Mouse (Mus musculus) lung, postnatal 4 days (tissue): ENCODE data around the gene Nfe2l1.
"Not testable (repeated sequence)": the region's sequence is repeated elsewhere in the genome, so short reads cannot be mapped to it uniquely, and the experiment has no call there.

Source experiments
- DNase-seq, 2 experiments: peaks; one replicate each; pipeline ENCODE4 v3.0.0; 2021

Gene Nfe2l1

DNA sequence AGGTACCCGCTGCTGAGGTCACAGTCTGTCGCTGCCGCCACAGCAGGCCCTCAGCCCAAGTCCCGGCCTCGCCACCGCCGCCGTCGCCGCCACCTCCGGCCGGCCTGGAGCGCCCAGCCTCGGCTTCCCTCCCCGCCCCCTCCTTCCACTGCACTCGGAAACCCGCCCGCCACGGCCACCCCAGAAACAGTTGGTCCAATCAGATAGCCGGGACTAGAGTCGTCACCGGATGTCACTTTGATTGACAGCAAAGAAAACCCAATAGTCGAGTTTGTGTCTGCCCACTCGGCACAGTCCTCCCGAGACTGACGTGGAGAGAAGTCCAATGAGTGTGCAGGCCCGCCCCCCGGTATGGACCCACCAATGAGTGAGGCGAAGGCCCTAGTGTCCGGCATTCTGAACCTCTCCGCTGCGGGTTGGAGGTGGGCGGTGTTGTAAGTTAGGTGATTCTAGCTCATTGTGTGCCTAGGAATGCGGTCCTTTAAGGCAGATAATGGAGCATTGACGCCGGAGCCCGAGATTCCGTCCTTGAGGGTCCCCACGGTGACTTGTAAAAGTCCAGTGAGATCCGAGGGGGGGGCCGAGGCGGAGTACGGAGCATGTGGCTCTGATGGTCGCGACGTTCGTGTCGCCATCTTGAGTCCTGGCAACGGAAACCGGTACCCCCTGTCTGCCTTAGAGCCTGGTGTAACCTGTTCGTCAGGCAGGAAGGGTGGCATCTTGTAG is at the start of gene Nfe2l1:
Nfe2l1 (minus strand) TSS at position 156 of the 726 bp plus-strand sequence.
- DNase-seq, result peak; percentile 98 to 99

DNA sequence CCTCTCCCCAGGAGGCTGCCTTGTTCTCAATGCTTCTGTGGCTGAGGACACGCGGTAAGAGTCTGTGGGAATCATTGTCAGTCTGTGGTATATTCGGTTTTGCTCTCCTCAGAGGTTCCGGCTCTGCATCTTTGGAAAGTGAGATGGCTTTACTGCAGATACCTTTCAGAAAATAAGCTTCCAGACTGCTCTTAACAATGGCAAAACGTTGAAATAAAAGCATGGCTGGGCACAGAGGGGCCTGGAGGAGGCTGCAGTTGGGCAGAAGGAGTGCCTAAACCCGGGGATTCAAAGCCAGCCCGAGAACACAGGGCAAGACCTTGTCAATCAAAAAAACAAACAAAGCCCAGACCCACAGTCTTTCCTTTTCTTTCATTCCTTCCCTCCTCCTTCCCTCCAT is 49.6 kb upstream of the Nfe2l1 start:
- no peak for DNase-seq

DNA sequence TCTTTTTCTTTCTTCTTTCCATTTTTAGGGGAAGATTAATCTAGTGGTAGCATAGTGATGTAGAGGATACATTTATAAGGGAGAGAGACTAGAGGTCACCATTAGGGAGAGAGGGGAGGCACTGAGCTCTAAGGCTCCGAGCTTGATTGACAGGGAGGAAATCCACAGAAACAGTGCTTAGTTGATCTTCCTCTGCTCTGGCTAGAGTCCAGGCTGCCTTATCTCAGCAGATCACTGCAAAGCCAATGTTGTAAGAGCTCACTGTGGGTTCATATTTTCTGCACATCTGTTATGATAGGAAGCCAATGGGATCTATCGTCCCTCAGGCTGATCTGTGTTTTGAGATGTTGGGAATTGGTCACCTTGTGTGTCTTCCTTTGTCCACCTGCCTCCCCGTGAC is 48.9 kb upstream of the Nfe2l1 start:
- DNase-seq, result no peak

DNA sequence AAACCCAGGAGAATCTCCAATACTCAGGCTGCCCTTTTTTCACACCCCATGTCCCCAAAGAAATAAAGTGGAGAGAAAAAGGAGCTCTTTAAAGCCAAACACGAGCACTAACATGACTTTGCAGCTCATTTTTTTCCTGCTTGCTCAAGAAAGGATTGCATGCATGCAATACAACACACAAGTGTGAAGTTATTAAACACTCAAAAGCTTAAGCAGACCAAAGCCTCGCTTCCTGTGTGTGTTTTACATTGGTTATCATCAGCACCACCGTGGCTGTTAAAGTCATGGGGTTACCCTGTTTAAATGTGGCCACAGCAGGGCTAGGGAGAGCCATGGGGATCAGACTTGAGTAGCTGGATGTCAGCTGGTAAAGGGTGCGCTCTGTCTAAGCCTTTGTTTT is 47.3 kb upstream of the Nfe2l1 start:
- no peak for DNase-seq

DNA sequence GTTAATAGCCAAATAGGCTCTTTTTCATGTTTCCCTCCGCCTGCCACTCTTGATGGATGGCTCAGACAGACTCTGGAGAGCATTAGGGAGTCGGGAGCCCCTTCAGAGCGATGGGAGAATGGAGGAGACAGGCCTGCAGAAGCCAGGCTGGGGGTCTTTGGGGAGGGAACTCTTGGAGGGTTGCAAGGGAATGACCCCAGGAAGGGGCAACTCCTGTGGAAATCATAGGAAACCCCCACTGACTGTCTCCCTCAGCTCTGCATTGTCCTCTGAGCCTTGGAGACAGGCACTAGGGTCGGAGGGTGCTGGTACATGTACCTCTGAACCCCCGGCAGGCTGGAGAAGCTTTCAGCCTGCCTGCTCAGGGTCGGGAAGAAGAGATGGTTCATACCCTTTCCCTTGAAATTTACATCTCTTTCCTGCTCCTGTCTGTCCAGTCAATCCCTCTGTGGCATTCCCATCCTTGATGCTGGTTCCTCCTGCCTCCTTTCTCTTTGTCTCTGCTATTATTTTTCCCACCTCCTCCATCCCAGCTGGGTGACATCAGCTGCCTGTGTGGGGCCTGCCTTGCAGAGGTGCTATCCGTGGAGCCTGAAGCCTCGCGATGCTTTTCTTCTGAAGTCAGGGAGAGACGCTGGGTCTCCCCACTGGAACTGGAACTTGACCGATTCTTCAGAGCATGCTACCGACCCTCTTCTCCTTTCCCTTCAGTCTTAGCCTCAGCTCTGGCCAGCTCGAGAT is 46.7 kb upstream of the Nfe2l1 start:
- DNase-seq, result no peak

DNA sequence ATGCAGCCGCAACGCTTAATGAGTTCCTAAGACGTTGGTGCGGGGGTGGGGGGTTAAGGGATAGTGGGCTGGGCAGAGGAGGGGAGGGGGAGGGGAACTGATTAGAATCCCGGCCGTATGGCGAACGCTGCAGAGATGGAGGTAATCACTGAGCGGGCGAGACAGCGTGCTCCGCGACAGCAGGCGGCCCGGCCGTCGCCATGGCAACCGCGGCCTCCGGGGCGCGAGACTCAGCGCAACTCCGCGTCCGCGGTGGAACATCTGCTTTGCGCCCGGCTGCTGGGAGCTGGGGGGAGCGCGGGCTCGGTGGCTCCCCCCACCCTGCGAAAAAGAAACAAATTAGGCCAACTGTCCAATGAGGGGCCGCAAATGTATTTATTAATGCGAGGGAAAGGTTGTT is 46.0 kb upstream of the Nfe2l1 start:
- peak; percentile 68 to 83 for DNase-seq

DNA sequence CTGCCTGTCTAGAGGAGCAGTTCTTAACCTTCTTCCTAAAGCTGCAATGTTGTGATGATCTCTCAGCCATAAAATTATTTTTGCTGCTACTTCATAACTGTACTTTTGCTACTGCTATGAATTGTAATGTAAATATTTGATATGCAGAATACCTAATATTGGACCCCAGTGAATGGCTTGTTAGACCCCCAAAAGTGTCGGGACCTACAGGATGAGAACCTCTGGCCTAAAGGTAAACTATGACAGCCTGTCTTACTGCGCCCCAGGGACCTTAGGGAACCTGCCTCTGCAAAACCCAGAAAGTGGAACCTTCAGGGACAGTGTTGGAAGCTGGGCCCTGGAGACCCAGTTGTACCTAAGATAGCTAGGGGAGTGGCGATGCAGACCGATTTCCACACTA is 45.5 kb upstream of the Nfe2l1 start:
- DNase-seq, result no peak

DNA sequence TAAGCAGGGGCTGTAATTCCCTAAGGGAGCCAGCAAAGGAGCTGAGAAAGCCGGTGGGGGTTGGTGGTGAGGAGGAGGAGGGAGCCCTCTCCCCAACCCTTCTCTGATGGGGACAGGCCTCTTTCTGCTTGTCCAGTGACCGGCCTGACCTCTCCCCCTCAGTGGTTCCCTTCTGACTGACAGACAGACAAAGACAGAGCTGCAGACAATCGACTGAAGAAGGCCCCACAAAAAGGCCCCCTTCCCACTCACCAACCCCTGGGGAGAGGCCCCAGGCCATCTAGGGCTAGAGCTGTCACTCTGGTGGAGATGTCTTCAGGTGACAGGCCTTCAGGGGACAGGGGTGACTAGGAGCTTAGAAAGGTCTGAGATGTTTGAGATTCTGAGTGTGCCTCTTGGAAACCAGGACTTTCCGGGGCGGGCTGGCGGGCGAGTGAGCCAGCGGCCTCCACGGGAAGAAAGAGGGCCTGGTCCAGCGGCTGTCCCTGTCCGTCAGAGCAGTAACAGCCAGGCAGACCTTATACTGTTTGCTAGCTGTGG is 43.9 kb upstream of the Nfe2l1 start:
- DNase-seq, result no peak

DNA sequence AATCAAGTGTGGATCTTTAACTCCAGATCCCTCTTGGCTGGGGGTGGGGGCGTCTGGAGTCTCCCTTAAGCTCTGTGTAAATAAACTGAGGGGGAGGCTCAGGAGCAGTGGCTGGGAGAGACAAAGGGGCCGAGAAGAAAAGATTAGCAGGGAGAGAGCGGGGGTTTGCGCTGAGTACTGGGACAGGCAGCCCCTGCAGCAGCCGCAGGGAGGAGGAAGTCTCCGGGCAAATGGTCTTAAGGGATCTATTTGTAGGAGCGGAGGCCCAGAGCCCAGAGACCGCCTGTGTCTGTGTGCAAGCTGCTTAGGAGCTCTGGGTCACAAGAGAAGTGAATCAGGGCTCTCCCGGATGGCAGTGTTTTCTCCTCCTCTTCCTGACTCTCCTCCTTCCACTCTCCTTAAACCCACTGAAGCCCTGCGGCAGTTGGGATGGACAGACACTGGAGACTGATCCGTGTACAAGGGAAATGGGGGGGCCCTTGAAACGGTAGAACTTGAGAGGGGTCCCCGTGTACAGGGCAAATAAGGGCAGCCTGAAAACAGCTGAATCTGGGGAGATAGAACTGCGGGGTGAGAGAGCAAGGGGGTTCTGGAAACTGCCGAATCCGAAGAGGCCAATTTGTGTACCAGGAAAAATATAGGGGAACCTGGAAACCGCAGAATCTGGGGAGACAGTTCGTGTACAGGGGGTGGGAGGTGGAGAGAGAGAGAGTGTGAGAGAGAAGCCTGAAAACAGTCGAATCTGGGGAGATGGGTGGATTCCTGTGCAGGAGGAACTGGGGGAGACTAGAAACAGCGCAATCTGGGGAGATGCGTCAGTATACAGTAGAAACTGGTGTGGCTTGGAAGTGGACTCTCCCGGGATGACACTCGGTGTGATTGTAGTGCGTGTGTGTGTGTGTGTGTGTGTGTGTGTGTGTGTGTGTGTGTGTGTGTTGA is 42.9 kb upstream of the Nfe2l1 start:
- DNase-seq, result peak in 1 of 2 experiments; percentile 27

DNA sequence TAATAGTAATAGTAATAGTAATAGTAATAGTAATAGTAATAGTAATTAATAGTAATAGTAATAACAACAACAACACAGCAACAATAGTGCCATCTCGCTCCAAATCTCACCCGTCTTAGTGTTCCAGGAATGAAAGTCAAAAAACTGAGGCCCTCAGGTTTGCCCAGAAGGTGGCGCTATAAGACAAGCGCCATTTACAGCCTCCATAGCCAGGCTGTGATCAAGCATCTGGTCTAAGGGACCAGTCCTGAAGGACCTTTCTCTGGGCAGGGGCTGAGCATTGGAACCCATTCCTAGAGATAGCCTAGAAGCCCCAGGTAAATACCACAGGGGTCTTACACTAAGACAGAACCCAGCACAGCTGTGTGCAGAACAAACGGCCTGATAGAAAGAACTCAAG is 37.4 kb upstream of the Nfe2l1 start:
- DNase-seq, result peak; percentile 54 to 77

DNA sequence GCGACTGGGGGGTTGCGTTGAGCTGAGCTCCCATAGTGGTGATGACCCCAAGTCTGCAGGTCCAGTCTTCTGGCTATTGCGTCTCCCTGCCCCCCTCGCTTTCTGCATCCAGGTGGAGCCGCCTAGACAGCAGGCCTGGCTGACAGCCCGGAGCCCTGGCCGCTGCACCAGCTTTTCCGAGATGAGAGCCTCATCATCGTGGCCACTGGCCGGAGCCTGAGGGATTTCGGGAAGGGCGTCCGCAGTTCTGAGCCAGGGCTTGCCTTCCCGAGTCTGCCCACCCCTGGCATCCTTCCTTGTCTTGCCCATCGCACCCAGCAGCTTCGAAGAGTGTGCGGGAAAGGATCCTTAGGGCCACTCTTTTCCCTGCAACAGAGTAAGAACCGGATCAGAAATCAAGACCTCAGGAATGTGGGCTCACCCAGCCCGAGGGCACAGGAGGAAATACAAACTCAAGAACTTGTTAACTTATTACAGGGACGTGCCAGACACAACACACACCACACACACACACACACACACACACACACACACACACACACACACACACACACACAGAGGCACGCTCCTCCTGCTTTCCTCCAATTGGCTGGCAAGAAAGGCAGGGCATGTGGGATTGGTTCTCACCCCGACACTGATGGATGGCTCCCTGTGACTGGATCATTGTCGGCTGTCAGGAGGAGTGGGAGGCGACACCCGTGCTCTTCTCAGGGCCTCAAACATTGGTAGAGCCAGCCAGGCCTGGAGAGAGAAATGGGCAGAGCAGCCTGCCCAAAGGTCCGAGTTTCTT is 33.6 kb upstream of the Nfe2l1 start:
- DNase-seq, result peak; percentile 33 to 65

DNA sequence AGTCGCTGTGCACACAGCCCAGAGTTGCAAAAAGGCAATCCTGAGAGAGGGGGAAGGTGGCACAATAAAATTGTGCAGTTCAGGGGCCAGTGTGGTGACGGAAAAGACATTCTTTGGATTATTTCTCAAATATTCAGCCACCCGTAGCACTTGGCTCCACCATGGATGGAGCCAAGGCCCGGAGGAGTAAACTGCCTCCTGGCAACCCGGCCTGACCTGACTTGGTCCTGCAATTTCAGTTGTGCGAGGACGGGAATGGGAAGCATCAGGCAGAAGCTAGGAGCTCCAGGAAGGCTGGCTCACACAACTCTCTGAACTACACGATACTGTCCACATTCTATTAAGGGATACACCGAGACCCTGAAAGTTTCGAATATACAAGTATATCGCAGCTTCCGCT is 32.8 kb upstream of the Nfe2l1 start:
- DNase-seq, result no peak

DNA sequence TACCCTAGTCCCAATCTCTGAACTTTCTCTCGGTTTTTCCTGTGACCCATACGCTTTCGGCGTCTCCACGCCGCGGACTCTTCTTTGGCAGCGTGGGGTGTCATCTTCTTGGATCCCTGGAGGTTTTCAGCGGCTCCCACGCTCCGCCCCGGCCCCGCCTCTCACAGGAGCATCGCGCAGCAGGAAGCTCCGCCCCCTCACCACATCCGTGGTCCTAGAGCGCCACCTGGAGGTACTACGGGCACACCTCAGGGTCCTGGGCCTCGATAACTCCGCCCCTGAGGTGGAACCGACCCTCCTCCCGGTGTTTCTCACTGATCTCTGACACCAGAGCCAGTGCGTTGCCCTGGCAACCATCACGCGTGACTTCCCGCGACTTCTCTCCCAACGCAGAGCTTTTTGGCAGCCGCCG is 32.1 kb upstream of the Nfe2l1 start:
- DNase-seq, result peak; percentile 93 to 96

DNA sequence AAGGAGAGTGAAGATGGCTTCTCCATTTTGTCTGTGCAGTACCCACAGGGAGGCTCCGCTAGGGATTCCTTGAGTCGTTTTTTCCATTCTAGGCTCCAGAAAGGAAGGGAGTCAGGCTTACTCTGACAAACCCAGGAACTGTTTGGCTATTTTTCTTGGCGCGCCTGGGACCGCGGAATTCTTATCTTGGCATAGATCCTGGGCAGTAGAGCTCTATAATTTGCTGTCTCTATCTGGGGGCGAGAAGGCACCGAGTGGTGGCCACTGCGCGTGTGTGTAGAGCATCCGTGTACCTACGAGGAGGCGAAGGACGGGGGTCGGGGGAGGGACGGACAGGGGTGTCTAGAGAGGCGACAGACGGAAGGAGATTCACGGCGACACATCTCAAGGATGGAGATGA is 31.7 kb upstream of the Nfe2l1 start:
- peak; percentile 50 to 74 for DNase-seq

DNA sequence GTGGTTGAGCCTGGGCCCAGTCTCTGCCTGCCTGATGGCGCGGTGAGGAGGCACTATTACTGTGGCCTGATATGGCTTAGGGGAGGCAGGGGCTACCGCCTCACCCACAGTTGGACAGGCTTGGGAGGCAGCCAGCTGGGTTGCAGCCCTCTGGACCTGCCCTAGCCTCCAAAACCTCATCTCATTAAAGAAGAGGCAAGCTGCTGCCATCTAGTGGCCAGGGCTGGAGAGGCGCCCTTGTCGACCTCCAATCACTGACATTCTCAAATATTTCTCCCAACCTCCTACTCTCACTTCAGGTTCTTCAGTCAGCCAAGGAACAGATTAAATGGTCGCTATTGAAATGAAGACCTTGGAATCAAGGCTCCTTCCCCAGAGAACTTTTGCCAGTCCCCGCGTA is 30.8 kb upstream of the Nfe2l1 start:
- peak; percentile 86 for DNase-seq

DNA sequence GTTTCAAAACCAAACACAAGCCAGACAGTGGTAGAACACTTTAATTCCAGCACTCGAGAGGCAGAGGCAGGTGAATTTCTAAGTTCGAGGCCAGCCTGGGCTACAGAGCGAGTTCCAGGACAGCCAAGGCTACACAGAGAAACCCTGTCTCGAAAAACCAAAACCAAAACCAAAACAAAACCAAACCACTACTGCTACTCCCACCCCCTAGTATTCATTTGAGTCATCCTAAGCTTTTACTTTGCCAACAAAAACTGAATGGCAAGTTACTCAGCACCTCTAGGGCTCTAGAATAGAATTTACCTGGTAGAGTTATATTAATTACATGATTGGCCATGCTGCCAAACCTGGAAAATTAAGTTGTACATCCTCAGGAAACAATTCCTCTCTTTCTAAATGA is 29.9 kb upstream of the Nfe2l1 start:
- DNase-seq, result no peak

DNA sequence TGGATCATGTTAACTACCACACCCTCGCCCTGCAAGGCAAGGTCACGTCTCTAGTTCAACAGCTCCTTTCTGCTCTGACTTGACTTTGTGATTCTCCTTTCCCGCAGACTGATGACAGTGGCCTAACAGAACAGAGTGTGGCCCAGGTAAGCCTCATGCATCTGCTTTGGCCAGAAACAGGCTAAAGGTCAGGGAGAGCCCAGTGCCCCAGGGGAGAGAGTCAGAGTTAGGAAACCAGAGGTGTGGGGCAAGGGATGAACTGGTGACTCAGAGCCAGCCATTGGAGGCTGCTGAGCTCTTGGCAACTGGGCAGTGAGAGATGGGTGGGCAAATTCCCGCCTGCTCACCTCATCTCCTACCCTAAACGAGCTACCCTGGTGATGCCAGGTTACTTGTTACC is 27.7 kb upstream of the Nfe2l1 start:
- DNase-seq, result no peak

DNA sequence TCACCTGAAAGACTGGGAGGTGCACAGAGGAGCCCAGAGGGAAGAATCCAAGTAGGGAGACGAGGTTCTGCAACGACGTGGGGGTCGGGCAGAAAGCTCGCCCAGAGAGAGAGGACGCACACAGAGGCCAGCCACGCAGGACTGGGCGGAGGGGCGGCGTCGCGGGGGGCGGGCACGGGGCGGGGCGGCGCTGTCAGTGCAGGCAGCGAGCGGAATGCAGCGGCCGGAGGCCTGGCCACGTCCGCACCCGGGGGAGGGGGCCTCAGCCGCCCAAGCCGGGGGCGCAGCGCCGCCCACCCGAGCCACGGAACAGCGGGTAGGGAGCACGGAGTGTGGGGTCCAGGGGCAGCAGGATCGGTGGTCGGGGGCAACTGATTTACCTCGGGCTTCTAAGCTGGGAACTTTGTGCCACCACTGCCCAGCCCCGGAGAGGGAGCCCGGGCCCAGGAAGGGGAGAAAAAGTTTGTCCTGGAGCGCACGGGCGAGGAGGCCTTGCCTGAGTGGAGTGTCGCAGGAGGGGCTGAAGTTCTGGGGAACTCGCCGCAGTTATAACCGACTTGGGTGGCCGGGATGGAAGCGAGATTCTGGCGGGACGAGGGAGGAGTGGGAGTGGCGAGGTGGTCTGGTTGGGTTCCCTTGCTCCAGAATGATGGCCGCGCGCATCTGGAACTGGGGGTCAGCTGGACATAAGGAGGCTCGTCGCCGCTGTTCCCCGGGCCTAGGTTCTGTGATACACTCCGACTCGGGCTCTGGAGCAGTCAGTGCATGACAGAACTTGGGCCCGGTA is 20.1 kb upstream of the Nfe2l1 start, which contains the start of gene Copz2:
Copz2 (plus strand) TSS at position 190 of the 787 bp plus-strand sequence.
- peak; percentile 65 to 74 for DNase-seq

DNA sequence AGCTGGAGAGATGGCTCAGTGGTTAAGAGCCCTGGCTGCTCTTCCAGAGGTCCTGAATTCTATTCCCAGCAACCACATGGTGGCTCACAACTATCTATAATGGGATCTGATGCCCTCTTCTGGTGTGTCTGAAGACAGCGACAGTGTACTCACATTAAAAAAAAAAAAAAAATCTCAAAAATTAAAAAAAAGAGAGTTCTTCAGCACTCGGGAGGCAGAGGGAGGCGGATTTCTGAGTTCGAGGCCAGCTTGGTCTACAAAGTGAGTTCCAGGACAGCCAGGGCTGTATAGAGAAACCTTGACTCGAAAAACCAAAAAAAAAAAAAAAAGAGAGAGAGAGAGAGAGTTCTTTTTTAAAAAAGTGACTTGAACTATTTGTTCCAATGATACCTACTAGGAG is 19.4 kb upstream of the Nfe2l1 start:
- DNase-seq, result not testable (repeated sequence)

DNA sequence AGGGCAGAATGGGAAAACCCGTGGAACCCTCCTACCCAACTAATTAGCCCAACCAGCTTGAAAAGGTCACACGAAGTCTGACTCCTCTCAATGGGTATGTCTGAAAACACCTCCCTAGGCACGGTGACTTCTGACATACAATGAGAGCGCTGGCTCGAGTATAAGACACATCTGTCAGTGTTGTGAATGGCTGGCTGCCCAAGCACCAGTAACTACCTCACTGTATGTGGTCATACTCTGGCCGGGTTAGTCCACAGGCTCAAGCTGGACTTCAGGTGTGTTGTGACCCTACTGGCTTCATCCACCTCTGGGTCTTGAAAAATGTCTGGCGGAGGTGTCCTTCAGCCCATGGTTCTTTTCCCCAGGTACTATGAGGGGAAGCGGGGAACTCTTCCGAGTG is 18.9 kb upstream of the Nfe2l1 start:
- DNase-seq, result no peak

DNA sequence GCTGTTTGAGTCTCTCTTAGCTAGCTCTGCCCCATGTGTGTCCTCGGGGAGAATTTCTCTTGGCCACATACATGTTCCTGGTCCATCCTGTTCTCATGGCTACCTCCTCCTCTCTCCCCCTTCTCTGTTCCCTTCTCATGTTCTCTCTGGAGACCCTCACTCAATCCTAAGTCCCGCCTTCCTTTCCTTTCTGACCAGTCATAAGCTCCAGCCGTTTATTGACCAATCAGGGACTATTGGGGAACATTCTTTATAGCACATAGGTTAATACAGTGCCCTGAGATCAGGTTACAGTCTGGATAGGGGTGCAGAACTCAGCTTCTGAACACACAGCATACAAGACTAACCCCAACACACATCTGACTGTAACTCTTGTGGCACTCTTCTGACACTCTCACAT is 17.5 kb upstream of the Nfe2l1 start:
- DNase-seq, result no peak
